Mouse (Mus musculus) layer of hippocampus, postnatal 14 days (tissue): ENCODE results near the gene Upf3b. TPM values are rescaled to one million over a fixed set of nuclear protein-coding genes. Genes with fewer than 3 reads are reported as not detected.
A peak's percentile ranks its signal among the peaks of the same experiment; 100 is the strongest.
"Not testable (repeated sequence)": the region's sequence is repeated elsewhere in the genome, so short reads cannot be mapped to it uniquely, and the experiment has no call there.

Source experiments
- DNase-seq, 2 experiments: peaks; one replicate each; pipeline ENCODE4 v3.0.0; 2021 to 2022; ENCODE audit warnings: low spot score in 2 of 2, mixed read lengths in 1 of 2
- total RNA-seq, 2 experiments: library from RNA; stranded (reverse); gene quantifications; 2 replicates each; pipeline ENCODE4 v1.2.3; 2021

Gene Upf3b
- total RNA-seq, 2 experiments from 2014 or later = 19.1 to 19.3 TPM

GRCm38 (mm10) chrX:37081194-37081593 lies 28.9 kb downstream of the Upf3b start:
- DNase-seq = no peak

- not testable (repeated sequence) for DNase-seq
Measured at GRCm38 (mm10) chrX:37080345-37080744, 29.8 kb downstream of the Upf3b start.

GRCm38 (mm10) chrX:37076651-37077050 lies 33.5 kb downstream of the Upf3b start:
- DNase-seq = no peak

GRCm38 (mm10) chrX:37074262-37074892 lies 35.7 kb downstream of the Upf3b start:
- DNase-seq = peak; percentile 39 to 57

- DNase-seq = no peak
Measured at GRCm38 (mm10) chrX:37068766-37069165, 41.4 kb downstream of the Upf3b start.

- no peak for DNase-seq
Measured at GRCm38 (mm10) chrX:37067299-37067698, 42.8 kb downstream of the Upf3b start.

GRCm38 (mm10) chrX:37063902-37064301 lies 46.2 kb downstream of the Upf3b start:
- DNase-seq = no peak

- no peak for DNase-seq
Measured at GRCm38 (mm10) chrX:37048890-37049823, 61.0 kb downstream of the Upf3b start.

GRCm38 (mm10) chrX:37048066-37048889 lies 61.8 kb downstream of the Upf3b start, which contains the start of gene Sowahd:
Gene Sowahd, plus strand, starts transcription at chrX:37048845.
- DNase-seq = no peak

- peak; percentile 46 to 50 for DNase-seq
Measured at GRCm38 (mm10) chrX:37042726-37043125, 67.4 kb downstream of the Upf3b start.

Other genes starting within 250 kb of the Upf3b start
- gene Ube2a, start 236.4 kb downstream of the Upf3b start, total RNA-seq = 10 to 100 TPM; 56.5 to 59.6 TPM
- 10 to 100 TPM; 30.3 to 34.9 TPM for gene C330007P06Rik, start 236.2 kb downstream of the Upf3b start, total RNA-seq
- 10 to 100 TPM; 27.7 to 29.5 TPM for gene Nkrf, start 207.4 kb downstream of the Upf3b start, total RNA-seq
- gene Sept6, start 118.5 kb downstream of the Upf3b start, total RNA-seq = 10 to 100 TPM; 48.8 to 49.9 TPM
- gene Sowahd, start 61.5 kb downstream of the Upf3b start, total RNA-seq = not detected
- 100 to 1,000 TPM; 319 to 320 TPM for gene Rpl39, start 24.9 kb downstream of the Upf3b start, total RNA-seq
- 10 to 100 TPM; 13.0 to 15.5 TPM for gene Nkap, start 16.5 kb upstream of the Upf3b start, total RNA-seq
- under 1 TPM in 1 of 2 experiments, not detected in 1; 0.18 TPM for gene Akap14, start 58.5 kb upstream of the Upf3b start, total RNA-seq
- gene Ndufa1, start 80.8 kb upstream of the Upf3b start, total RNA-seq = 100 to 1,000 TPM; 257 to 290 TPM
- 1 to 10 TPM; 7.4 to 8.3 TPM for gene Rnf113a1, start 80.9 kb upstream of the Upf3b start, total RNA-seq
- not detected for gene Gm9, start 100.7 kb upstream of the Upf3b start, total RNA-seq
- not detected for gene Rhox1, start 111.9 kb upstream of the Upf3b start, total RNA-seq
- gene Rhox2a, start 134.7 kb upstream of the Upf3b start, total RNA-seq = not detected
- not detected for gene Rhox3a, start 139.6 kb upstream of the Upf3b start, total RNA-seq
- gene Rhox4a, start 155.0 kb upstream of the Upf3b start, total RNA-seq = not detected